ENCODE assay signal across 12 mouse cellular contexts in genomic region chr13:56360803-56361202, GRCm38 (mm10).
"Had no signal": no experiment of that assay in that cellular context is flagged by ENCODE, and none has a peak within 500 bp of the region (broad histone marks: within the 10 kb centered on the region; RNA-seq: fewer than 3 reads in every experiment).

No protein-coding gene starts in this region.

- ATAC-seq: lung, postnatal 0 days; midbrain, embryonic 13.5 days; midbrain, embryonic 16.5 days had no signal

- DNase-seq: kidney, adult 11 months; kidney, adult 8-10 months; kidney, postnatal 25 days; layer of hippocampus, adult 9-11 months; liver, embryonic 13.5 days; lung, adult 2 months; thymus, adult 2 months; thymus, postnatal 14 days; thymus, postnatal 4 days had no signal
